Mouse (Mus musculus): ENCODE results near the gene Gm17124. TPM values are rescaled to one million over a fixed set of nuclear protein-coding genes. Genes with fewer than 3 reads are reported as not detected.

Gm17124 gene
- not detected for polyA plus RNA-seq (2017; shearing (Covaris generic))

DNA sequence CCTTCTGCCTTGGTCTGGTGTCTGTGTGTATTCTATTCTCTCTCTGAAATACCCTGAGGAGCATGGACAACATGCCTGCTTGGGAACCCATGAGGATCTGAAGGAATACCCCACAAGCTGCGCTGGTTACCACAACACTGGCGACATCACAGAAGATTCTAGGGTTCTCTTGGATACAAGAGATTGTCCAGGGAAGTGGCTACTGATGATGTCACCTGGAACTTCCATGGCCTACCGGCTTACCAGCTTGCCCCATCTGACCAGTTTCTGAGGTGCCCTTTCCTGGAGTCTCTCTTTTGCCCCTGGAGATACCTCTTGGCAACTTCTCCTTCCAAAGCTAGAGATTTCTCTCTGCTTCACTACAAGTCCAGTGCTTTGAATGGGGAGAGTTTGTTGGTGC, at the start of gene Gm17124:
TSS of gene Gm17124 (minus strand) at position 101 of the 400 bp plus-strand sequence.

DNA sequence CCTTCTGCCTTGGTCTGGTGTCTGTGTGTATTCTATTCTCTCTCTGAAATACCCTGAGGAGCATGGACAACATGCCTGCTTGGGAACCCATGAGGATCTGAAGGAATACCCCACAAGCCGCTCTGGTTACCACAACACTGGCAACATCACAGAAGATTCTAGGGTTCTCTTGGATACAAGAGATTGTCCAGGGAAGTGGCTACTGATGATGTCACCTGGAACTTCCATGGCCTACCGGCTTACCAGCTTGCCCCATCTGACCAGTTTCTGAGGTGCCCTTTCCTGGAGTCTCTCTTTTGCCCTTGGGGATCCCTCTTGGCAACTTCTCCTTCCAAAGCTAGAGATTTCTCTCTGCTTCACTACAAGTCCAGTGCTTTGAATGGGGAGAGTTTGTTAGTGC, 42.1 kb upstream of the Gm17124 start, which contains the start of gene Gm3633:
TSS of gene Gm3633 (minus strand) at position 101 of the 400 bp plus-strand sequence.

Other genes with a start within 250 kb of the Gm17124 start
- not detected for gene Gm8005, start 160.2 kb downstream of the Gm17124 start, polyA plus RNA-seq (2017; shearing (Covaris generic))
- gene Gm8011, start 136.0 kb downstream of the Gm17124 start, polyA plus RNA-seq (2017; shearing (Covaris generic)): not detected
- not detected for gene Gm8020, start 97.5 kb downstream of the Gm17124 start, polyA plus RNA-seq (2017; shearing (Covaris generic))
- gene Gm8024, start 75.6 kb downstream of the Gm17124 start, polyA plus RNA-seq (2017; shearing (Covaris generic)): not detected
- gene Gm3633, start 42.0 kb upstream of the Gm17124 start, polyA plus RNA-seq (2017; shearing (Covaris generic)): not detected
- not detected for gene Gm10378, start 56.1 kb upstream of the Gm17124 start, polyA plus RNA-seq (2017; shearing (Covaris generic))
- not detected for gene Gm3015, start 168.9 kb upstream of the Gm17124 start, polyA plus RNA-seq (2017; shearing (Covaris generic))
- not detected for gene Gm10377, start 198.1 kb upstream of the Gm17124 start, polyA plus RNA-seq (2017; shearing (Covaris generic))